Mouse (Mus musculus) layer of hippocampus, adult 8-10 months (tissue): ENCODE data around the gene Iqsec1. TPM values are rescaled to one million over a fixed set of nuclear protein-coding genes. Genes with fewer than 3 reads are reported as not detected.

Experiments used
- DNase-seq, 2 experiments: peaks; one replicate each; pipeline ENCODE4 v3.0.0; 2022; ENCODE audit warnings: low spot score in 2 of 2
- total RNA-seq, 4 experiments: library from RNA; stranded (reverse); gene quantifications; 2 replicates each; pipeline ENCODE4 v1.2.4; 2022

The Iqsec1 gene
- total RNA-seq, 4 experiments from 2014 or later: 262 to 273 (median 267) TPM

- peak in 1 of 2 experiments; percentile 56 for DNase-seq
These were observed 258.7 kb downstream of the Iqsec1 start for GRCm38 (mm10) chr6:90729829-90730228.

DNA sequence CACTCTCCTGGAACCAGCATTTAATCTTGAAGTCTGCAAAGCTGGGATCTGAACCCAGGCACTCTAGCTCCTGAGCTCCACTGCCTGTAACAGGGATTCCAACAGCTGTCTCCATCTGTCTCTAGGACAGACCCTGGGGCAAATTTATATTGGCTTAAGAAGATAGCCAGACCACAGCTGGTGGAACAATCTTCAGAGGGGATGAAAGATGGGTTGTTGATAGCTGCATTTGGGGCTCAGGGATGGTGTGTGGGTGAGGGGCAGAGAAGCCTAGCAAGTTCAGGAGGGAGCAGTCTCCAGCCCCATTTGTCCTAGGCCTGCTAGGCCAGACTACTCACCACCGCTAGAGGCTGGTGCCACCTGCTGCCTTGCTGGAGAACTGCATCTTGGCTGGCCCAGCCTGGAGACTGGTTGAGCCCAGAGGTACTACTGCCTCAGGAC lies 260.0 kb downstream of the Iqsec1 start:
- DNase-seq: peak; percentile 69 to 87

- no peak for DNase-seq
These were observed 260.7 kb downstream of the Iqsec1 start for GRCm38 (mm10) chr6:90727826-90728225.

- DNase-seq: no peak
These were observed 261.8 kb downstream of the Iqsec1 start for GRCm38 (mm10) chr6:90726711-90727122.

DNA sequence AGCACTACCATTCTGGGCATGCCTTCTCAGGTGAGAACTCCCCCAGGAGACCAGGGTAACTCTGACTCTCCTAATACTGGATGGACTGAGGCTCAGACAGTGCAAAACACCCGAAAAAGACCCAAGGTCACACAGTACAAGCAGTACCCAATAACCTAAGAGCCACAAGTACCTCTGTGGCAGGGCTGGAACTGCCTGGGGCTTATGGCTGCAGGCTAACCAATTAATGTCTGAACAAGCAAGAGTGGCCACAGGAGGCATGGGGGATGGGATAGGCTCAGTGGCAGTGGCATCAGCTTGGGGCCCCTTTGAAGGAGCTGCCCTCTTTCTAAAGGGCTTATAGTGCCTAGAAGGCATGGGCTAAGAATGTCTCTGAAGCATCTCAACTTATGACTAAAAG lies 263.0 kb downstream of the Iqsec1 start:
- DNase-seq: no peak

- no peak for DNase-seq
These were observed 265.5 kb downstream of the Iqsec1 start for GRCm38 (mm10) chr6:90722993-90723392.

DNA sequence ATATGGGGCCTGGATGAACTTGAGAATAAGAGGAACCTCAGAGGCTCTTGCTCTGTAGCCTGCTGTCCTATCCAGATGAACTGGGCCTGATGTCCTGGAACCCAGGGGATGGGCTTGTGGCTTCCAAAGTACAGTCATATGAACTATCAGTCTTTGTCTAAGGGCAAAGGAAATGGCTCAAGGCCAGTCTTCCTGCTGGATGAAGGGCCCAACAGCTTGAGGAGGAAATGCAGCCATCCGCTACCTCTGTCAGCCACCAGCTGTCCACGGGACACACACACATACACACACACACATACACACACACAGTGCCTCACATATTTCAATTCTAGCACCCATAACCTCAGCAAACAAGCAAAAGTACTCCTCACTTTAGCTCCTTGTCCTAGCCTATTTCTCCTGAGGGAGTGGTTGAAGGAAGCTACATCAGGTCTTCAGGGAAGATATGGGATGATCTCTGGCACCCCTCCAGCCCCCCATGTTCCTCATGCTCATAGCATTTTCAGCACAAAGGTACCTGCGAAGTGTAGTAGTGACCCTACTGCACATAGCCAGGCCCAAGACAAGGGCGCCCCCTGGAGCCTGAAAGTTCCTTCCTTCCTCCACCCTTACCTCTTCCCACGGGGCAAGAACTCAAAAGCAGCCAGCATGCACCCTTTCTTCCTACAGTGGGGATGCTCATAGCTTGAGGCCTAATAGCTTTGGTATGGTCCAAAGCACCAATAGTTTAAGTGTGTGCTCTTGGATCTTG lies 267.3 kb downstream of the Iqsec1 start:
- no peak for DNase-seq

GRCm38 (mm10) chr6:90720201-90720600 lies 268.3 kb downstream of the Iqsec1 start:
- DNase-seq: no peak

DNA sequence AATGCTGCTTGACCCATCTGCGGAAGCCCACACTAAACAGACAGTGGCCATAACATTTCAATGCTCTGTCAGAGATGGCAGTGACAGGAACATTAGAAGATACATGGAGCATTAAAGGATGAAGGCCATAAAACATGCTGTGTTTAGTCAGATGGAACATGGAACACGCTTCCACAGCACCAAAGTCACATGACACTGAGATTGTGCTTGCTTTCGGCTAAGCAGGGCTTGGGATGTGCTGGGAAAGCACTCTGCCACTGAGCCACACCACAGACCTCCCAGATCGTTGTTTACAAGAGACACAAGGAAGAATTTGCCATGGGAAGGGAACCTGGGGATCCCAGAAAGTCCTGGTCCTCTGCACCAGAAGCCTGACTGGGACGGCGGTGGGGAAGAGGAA lies 269.1 kb downstream of the Iqsec1 start:
- DNase-seq: no peak

- DNase-seq: no peak
These were observed 270.0 kb downstream of the Iqsec1 start for GRCm38 (mm10) chr6:90718477-90718876.

DNA sequence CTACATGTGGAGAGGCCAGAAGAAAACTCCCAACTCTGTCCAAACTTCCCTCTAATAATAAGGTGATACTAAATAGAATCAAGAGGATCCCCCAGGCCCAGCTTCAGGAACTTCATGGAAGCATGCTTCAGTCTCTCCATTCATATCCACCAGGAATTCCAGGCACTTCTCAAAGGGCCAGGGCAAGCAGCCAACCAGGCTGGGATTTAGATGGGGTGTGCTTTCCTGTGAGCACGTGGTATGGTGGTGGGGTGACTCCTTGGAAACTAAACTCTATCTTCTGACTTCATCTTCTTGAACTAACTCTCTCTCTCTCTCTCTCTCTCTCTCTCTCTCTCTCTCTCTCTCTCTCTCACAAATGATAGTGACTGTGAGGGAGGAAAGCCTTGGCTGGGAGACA lies 270.8 kb downstream of the Iqsec1 start:
- no peak for DNase-seq

GRCm38 (mm10) chr6:90716853-90717252 lies 271.6 kb downstream of the Iqsec1 start:
- DNase-seq: no peak

DNA sequence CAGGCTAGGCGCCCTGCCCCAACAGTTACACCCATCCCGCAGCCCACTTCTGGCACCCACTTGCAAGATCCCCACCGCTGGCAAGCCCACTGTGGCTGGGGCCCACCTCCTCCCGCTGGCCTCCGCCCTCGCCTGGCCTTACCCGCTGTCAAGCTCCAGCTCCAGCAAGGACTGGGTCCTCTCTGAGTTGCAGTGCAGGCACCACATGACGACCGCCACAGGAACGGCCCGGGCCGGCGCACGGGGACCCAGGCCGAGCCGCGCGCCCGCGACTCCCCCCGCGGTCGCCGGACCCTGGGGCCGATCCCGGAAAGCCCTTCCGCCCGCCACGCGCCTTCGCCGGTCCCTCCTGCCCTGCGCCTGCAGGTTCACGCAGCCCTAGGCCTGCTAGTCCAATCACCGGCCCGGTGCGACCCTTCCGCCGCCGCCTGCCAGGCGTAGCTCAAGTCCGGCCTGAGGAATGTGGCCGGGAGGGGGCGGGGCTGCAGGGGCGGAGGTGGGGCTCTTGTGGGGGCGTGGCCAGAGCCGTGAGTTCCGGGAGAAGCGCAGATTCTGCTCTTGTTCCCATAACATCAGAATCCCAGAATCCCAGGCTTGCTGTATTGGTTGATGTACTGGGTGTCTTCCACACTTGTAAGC lies 272.3 kb downstream of the Iqsec1 start:
- no peak for DNase-seq

GRCm38 (mm10) chr6:90715245-90715905 lies 273.1 kb downstream of the Iqsec1 start:
- no peak for DNase-seq

DNA sequence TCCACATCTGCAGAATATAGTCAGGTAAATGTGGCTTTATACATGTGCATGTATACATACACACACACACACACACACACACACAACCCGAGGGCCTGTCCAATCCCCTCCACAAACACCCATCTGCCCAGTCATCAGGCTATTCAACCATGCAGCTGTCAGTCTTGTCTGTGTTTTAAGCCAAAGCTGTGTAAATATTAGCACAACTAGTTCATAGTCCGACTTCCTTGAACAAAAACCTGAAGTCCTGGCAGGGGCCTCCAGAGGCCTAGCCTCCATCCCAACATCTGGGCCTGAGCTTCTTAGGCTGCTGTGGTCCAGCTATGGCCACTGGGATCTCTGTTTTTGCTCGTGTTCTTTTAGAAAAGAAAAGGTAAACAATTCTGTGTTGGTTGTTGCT lies 274.8 kb downstream of the Iqsec1 start:
- no peak for DNase-seq

GRCm38 (mm10) chr6:90712486-90713480 lies 275.7 kb downstream of the Iqsec1 start:
- DNase-seq: no peak

GRCm38 (mm10) chr6:90712063-90712462 lies 276.4 kb downstream of the Iqsec1 start:
- no peak for DNase-seq

DNA sequence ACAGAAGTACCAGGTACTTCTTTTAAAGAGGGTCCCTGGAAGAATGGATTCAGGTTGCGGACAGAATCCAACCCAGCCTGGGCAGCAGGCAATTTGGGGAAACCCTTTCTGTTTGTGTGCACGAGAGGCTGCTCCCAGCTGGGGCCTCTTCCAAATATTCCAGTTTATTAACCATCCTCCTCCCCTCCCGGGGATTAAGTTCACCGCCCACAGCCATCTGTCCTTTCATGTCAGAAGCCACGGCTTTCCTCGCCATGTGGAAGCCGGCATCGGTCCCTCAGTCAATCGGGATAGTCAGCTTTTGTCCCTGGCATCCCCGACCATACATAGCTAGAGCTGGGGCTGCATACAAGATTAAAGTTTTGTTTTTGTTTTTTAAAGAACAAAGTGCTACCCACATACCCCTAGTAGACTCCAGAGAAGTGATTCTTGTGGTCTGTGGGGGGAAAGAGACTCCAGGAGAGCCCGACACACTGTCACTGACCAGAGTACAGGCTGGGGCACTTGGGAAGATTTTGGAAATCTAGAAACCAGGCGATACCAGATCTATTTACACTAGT lies 276.9 kb downstream of the Iqsec1 start:
- no peak for DNase-seq

DNA sequence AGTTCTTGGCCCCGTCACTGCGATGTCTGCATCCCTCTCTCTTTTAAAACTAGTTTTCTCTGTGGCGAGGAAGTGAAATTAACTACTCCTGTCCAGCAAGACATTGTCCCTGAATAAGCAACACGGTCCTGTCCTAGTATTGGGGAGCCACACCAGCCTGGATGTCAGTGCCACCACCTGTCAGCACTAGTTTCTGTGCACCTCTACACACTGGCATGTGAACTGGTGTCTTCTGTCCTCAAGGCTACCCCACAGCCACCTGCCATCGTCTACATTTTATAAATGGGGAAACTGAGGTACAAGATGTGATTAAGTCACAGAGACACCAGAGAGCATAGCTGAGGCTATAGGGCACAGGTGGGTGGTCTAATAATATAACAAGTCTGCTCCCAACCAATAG lies 277.7 kb downstream of the Iqsec1 start:
- DNase-seq: no peak

DNA sequence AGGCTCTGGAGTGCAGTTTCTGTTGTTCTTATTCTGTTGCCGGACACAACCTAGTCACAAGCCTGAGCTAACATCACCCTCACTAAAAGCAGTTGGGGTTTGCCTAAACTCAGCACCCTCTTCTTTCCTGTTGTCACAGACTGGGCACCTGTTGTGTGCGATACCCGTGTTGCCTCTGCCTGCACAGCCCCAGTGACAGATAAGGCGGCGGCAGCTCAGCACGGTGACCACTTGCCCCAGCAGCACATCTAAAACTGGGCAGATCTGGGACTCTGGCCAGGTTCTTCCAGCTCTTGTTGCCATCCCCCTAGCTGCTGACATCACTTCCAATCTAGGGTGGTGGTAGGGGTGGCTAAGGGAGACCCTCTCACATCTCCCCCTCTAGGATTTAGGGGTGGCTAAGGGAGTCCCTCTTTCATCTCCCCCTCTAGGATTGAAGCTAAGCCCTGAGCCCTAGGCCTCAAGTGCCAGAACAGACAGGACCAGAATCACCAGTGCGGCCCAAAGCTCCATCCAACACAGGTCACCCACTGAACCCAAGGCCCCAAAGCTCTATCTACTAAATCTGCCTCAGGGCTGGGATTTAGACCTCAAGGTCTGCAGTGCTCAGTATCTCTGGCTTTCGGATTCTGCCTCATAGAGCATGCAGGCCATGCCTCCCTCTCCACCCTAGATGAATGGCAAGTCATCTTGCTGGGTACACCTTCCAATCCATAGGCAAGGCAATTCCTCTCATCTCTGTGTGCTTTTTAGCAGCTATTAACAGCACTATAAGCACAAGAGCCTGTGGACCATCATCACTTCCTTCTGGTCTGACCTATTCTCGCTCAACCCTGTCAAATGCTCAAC lies 278.3 kb downstream of the Iqsec1 start:
- no peak for DNase-seq
